Mouse (Mus musculus) ovary, postnatal 36 days (tissue): ENCODE results near the gene Erp44.

ENCODE experiments used
- DNase-seq: peaks from one replicate; pipeline ENCODE4 v3.0.0; 2022; ENCODE audit warnings: low spot score, mixed read lengths

Gene Erp44

DNA sequence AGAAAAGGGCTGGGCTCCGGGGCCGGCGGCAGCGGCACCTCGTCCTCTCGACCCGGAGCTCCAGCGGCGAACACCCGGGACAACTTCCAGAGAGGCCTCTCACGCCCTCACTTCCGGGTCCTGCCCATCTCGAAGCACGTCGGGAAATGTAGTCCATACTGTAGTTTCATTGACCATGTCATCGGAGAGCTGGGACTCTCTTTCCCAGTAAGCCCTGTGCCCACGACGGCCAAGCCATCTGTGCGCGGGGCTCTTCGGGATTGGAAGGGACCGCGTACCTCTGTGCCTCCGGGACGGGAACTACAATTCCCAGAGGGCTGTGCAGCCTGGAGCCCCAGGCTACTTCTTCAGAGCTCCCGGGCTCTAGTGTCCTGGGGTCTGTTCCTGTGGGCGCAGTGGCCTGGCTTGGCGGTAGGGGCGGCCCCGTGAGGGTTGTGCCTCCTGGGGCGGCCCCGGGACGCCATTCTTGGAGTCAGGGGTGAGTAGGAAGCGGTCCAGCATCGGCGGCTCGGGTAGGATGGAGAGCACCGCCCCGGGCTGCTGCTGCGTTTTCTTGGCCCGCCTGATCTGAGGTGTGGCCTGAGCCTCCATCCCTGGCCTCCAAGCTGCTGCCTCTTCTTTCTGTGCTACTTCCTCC, at the start of gene Erp44, which contains the start of gene Invs:
Gene Erp44, minus strand, starts transcription at position 61 of the 637 bp plus-strand sequence.
Gene Invs, plus strand, starts transcription at position 263 of the 637 bp plus-strand sequence.
- DNase-seq, result peak; percentile 90

GRCm38 (mm10) chr4:48328042-48328441, 48.7 kb upstream of the Erp44 start:
- no peak for DNase-seq

- DNase-seq, result no peak
These were observed 47.8 kb upstream of the Erp44 start for GRCm38 (mm10) chr4:48327192-48327591.

GRCm38 (mm10) chr4:48322095-48322494, 42.7 kb upstream of the Erp44 start:
- DNase-seq, result no peak

GRCm38 (mm10) chr4:48321276-48321675, 41.9 kb upstream of the Erp44 start:
- DNase-seq, result no peak

GRCm38 (mm10) chr4:48316036-48316435, 36.7 kb upstream of the Erp44 start:
- no peak for DNase-seq

- DNase-seq, result no peak
These were observed 35.5 kb upstream of the Erp44 start for GRCm38 (mm10) chr4:48314814-48315213.

DNA sequence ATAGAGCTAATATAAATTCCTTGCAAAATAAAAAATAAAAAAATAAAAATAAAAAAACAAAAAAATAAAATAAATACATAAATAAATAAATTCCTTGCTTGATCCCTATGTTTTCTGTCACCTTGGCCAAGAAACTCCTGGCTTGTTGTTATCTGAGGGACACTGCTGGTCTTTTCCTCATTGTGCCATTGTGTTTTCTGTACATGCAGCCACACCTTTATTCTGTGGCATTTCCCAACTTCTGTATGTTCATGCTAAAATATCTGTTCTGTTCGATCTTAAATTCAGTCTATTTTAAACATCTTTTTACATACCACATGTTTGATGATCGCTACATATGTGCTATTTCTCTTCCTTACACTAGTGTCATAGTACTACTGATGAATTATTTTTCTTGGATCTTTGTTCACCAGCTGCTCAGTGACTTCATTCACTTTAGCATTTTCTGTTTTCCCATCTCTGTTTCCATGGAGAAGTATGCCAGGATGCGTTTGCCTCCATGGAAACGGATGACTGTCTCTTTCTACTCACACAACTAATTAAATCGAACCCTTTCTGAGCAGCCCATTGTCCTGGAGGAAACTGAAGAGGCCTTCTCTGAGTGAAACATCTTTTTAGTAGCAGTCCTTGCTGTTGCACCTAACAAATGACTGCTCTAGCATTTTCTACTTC, 7.9 kb upstream of the Erp44 start:
- no peak for DNase-seq

DNA sequence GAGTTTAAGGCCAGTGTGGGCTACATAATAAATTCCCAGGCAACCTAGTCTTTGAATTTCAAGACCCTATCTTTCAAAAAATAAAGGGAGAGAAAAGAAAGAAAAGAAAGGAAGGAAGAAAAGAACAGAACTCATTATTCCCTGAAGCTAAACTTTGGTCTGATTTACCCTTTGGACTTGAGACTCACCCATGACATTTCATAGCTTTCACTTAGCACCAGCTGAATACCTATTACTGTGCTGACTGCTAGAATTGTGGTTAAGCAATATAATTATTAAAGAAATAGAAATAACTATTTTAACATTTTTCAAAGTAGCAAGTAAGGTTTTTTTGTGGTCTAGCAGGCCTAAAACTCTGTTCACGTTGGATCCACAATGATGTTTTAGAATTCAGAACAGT, 1.8 kb upstream of the Erp44 start:
- no peak for DNase-seq

DNA sequence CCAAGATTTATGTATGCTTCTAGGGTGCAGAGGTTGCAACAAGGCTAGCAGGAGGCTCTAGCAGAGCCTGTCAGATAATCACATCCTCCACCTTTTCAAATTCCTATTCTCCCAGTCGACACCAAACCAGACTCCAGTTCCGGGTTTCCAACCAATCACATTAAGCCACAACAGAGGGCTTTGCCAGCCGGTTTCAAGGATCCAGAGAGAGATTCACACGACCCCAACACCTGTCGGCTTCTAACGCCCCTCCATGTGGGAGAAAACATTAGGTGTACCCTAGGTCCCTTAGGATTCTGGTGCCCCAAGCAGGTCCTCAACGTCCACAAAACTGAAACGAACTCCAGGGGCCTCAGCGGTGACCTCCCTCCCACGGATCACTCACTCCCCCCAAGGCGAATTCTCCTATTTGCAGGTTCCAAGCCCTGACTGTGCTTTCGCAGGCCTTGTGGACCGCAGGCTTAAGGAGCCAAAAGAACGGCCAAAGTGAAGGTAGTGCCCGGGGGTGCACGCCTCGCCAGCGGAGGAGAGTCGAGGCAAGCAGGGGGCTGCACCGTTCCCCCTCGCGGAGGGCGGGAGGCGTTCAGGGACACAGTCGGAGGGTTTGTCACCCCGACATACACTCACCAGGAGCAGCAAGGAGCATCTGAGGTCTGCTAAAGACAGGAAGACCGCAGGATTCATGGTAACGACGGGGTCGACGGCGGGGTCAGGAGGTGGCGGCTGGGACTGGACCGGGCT, 431 bp downstream of the Erp44 start:
- no peak for DNase-seq

DNA sequence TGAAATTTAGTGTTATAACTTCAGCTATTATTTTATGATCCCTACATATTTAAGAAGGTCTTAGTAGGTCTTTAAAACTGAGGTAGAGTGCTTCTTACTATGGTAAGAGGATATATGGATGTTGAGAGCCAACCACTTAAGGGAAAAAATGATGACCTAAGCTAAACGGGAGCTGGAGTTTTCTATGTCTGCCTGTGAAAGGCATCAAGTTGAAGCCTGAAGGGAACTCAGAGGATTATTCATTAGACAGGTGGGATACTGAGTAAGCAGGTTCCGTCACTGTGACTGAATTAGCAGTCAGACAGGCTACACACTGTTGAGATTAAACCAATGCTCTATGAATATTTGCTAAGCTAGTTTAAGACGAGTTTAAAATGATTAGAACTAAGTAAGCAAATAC, 2.3 kb downstream of the Erp44 start:
- no peak for DNase-seq

- no peak for DNase-seq
These were observed 3.6 kb downstream of the Erp44 start for GRCm38 (mm10) chr4:48275736-48276135.

GRCm38 (mm10) chr4:48273119-48273829, 6.1 kb downstream of the Erp44 start:
- DNase-seq, result no peak

DNA sequence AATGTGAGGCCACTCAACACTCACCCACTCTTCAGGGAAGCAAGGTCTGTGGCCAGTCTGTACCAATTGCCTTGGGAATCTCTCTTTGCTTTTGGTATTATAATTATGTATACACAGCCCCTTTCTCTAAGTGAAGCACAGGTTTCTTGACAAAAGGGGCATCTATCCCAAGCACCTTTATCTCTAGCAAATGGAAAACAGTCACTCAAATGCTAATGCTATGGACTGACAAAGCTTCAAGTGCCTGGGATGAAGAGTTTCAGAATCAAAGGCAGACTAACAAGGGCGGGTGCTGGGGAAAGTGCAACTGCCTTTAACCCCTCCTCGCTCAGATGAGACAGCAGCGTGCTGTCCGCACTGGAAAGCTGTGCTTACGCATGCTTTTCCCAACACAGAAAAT, 7.5 kb downstream of the Erp44 start:
- DNase-seq, result no peak

- no peak for DNase-seq
These were observed 8.8 kb downstream of the Erp44 start for GRCm38 (mm10) chr4:48270532-48270931.

DNA sequence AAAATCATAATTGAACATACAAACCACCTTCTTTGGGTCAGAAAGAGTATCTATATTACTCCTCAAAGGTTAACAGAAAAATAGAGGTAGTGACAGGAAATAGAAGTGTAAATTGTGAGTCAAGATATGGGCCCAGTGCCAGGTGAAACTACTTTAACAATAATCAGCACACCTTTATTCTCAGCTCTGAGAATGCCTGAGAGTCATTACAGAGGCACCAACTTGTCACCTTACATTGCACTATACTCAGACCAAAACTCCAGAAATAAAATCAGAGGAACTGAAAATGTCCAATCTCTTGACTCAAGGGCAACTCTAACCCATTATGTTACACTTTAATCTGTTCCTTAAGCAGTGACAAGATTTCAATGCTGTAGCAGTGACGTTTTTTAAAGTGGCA, 11.2 kb downstream of the Erp44 start:
- no peak for DNase-seq

GRCm38 (mm10) chr4:48267683-48268082, 11.7 kb downstream of the Erp44 start:
- DNase-seq, result no peak

DNA sequence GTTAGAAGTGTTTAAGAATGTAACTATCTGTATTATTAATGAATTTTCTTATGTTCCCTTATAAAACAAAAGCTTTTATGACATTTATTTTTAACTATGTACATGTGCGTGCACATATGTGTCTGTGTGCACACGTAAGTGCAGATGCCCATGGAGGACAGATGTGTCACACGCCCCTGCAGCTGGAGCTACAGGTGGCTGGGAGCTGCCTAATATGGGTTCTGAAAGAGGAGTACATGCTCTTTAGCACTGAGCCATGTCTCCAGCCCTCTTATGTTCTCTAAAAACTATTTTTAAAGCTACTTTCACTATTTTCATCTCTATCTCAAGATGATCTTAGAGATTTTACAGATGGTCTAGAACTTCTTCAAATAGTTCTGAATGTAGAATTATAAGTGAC, 21.3 kb downstream of the Erp44 start:
- DNase-seq, result no peak

GRCm38 (mm10) chr4:48253266-48253665, 26.1 kb downstream of the Erp44 start:
- DNase-seq, result no peak

DNA sequence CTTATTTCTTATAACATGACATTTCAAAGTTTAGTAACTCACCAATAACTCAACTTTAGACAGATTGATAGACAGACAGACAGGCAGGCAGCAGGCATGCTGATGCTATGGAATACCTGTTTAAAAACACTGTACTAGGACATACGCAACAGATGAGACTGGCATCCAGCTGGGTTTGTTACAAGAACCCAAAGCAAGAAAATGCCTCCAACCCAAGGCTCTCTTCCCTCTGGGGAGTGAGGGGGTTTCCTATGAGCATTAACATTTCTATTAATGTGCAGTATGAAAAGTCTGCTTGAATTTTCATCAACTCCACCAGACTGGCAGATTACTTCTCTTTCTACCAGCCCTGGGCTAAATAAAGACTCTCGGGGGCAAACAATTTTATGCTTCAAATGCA, 35.1 kb downstream of the Erp44 start:
- no peak for DNase-seq

DNA sequence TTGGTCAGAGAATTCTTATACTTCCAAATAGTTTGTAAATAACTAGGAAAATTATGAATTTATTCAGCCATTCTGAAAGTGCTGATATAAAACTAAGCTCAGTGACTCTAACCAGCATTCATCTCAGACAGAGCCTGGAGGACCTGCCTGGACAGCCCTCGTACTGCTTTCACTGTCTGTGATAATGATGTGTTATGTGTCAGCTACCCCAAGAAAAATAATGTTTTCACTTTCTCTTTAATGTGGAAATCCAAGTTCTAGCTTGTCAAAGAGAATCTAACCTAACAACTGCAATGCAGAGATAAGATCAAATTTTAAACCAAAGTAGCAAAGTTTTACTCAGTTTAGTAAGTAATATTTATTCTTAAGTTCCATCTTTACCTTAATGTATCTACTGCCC, 35.6 kb downstream of the Erp44 start:
- DNase-seq, result no peak

- DNase-seq, result no peak
These were observed 36.9 kb downstream of the Erp44 start for GRCm38 (mm10) chr4:48242482-48242881.

GRCm38 (mm10) chr4:48239046-48239445, 40.3 kb downstream of the Erp44 start:
- DNase-seq, result no peak
